Mouse (Mus musculus): ENCODE measurements around the gene Olfr384. TPM values are rescaled to one million over a fixed set of nuclear protein-coding genes. Genes with fewer than 3 reads are reported as not detected.
"Not testable (repeated sequence)": the region's sequence is repeated elsewhere in the genome, so short reads cannot be mapped to it uniquely, and the experiment has no call there.

Olfr384 gene
- polyA plus RNA-seq (2012; rRNA removed): not detected in 2 replicates

GRCm38 (mm10) chr11:73598294-73598693, at the start of gene Olfr384:
TSS of gene Olfr384 (plus strand) at chr11:73598594.
- H3K4me3 ChIP-seq (replicated peaks; ENCODE audit: insufficient read depth, low read depth, low read length): no peak within 1 kb of the TSS
- DNase-seq: no peak
- H3K4me1 ChIP-seq (ENCODE audit: control insufficient read depth, insufficient read depth, low read length): no peaks in the 10 kb centered on the region
- no peaks in the 10 kb centered on the region for H3K27me3 ChIP-seq (ENCODE audit: control insufficient read depth, insufficient read depth, low read length)
- no peak for TF ChIP-seq POLR2A (IDR thresholded peaks at IDR 0.05; ENCODE audit: borderline replicate concordance, insufficient read depth, low read length)
- TF ChIP-seq CTCF (IDR thresholded peaks at IDR 0.05; ENCODE audit: borderline replicate concordance, insufficient read depth, low read depth, low read length): no peak
- no peak within 1 kb of the TSS for H3K27ac ChIP-seq (ENCODE audit: insufficient read depth, low read length)

GRCm38 (mm10) chr11:73579871-73580270, 18.5 kb upstream of the Olfr384 start:
- H3K27me3 ChIP-seq (ENCODE audit: control insufficient read depth, insufficient read depth, low read length): no peaks in the 10 kb centered on the region
- TF ChIP-seq POLR2A (IDR thresholded peaks at IDR 0.05; ENCODE audit: borderline replicate concordance, insufficient read depth, low read length) (no peak), CTCF (IDR thresholded peaks at IDR 0.05; ENCODE audit: borderline replicate concordance, insufficient read depth, low read depth, low read length) (no peak)
- H3K4me3 ChIP-seq (replicated peaks; ENCODE audit: insufficient read depth, low read depth, low read length): no peak overlapping the region
- H3K4me1 ChIP-seq (ENCODE audit: control insufficient read depth, insufficient read depth, low read length): no peaks in the 10 kb centered on the region
- DNase-seq: peak in 1 of 2 experiments; percentile 0
- H3K27ac ChIP-seq (ENCODE audit: insufficient read depth, low read length): no peak overlapping the region

- not testable (repeated sequence) for H3K4me1 ChIP-seq (ENCODE audit: control insufficient read depth, insufficient read depth, low read length)
- 68% methylated on average over 1 of the region's 1 CpGs for WGBS
These were observed 15.2 kb upstream of the Olfr384 start for GRCm38 (mm10) chr11:73583188-73583587.

GRCm38 (mm10) chr11:73592908-73593307, 5.5 kb upstream of the Olfr384 start, which contains the start of gene Olfr385:
TSS of gene Olfr385 (minus strand) at chr11:73593008.
- Histone ChIP-seq H3K27ac (ENCODE audit: insufficient read depth, low read length) (no peak within 1 kb of the TSS), H3K4me1 (ENCODE audit: control insufficient read depth, insufficient read depth, low read length) (no peaks in the 10 kb centered on the region), H3K4me3 (replicated peaks; ENCODE audit: insufficient read depth, low read depth, low read length) (no peak within 1 kb of the TSS), H3K27me3 (ENCODE audit: control insufficient read depth, insufficient read depth, low read length) (no peaks in the 10 kb centered on the region)
- DNase-seq: no peak
- TF ChIP-seq CTCF (IDR thresholded peaks at IDR 0.05; ENCODE audit: borderline replicate concordance, insufficient read depth, low read depth, low read length) (no peak), POLR2A (IDR thresholded peaks at IDR 0.05; ENCODE audit: borderline replicate concordance, insufficient read depth, low read length) (no peak)

More at GRCm38 (mm10) chr11:73583188-73583587, 15.2 kb upstream of the Olfr384 start:
- not testable (repeated sequence) for DNase-seq; H3K27me3 ChIP-seq (ENCODE audit: control insufficient read depth, insufficient read depth, low read length); H3K4me3 ChIP-seq (replicated peaks; ENCODE audit: insufficient read depth, low read depth, low read length); H3K27ac ChIP-seq (ENCODE audit: insufficient read depth, low read length)

Other genes starting within 250 kb of the Olfr384 start
- gene Olfr20, start 247.8 kb upstream of the Olfr384 start, polyA plus RNA-seq (2012; rRNA removed): not detected in 2 replicates
- not detected in 2 replicates for gene Olfr376, start 227.3 kb upstream of the Olfr384 start, polyA plus RNA-seq (2012; rRNA removed)
- not detected in 2 replicates for gene Olfr1, start 199.0 kb upstream of the Olfr384 start, polyA plus RNA-seq (2012; rRNA removed)
- not detected in 2 replicates for gene Olfr378, start 170.1 kb upstream of the Olfr384 start, polyA plus RNA-seq (2012; rRNA removed)
- not detected in 2 replicates for gene Olfr380, start 141.1 kb upstream of the Olfr384 start, polyA plus RNA-seq (2012; rRNA removed)
- not detected in 2 replicates for gene Olfr381, start 107.0 kb upstream of the Olfr384 start, polyA plus RNA-seq (2012; rRNA removed)
- gene Olfr382, start 81.4 kb upstream of the Olfr384 start, polyA plus RNA-seq (2012; rRNA removed): not detected in 2 replicates
- gene Olfr385, start 5.6 kb upstream of the Olfr384 start, polyA plus RNA-seq (2012; rRNA removed): not detected in 2 replicates
- gene Zfp735, start 90.2 kb downstream of the Olfr384 start, polyA plus RNA-seq (2012; rRNA removed): not detected in 2 replicates
- not detected in 2 replicates for gene Olfr389, start 182.1 kb downstream of the Olfr384 start, polyA plus RNA-seq (2012; rRNA removed)
- gene Olfr390, start 184.4 kb downstream of the Olfr384 start, polyA plus RNA-seq (2012; rRNA removed): not detected in 2 replicates
- gene Olfr391-ps, start 204.5 kb downstream of the Olfr384 start, polyA plus RNA-seq (2012; rRNA removed): not detected in 2 replicates
- not detected in 2 replicates for gene Olfr392, start 218.5 kb downstream of the Olfr384 start, polyA plus RNA-seq (2012; rRNA removed)